8 mouse cellular contexts compared by ENCODE assay signal in genomic region chr9:114026261-114026934, GRCm38 (mm10). TPM values are rescaled to one million over a fixed set of nuclear protein-coding genes. Genes with fewer than 3 reads are reported as not detected.
A peak's percentile ranks its signal among the peaks of the same experiment; 100 is the strongest.
DNase-seq lines count a peak whose midpoint lies in the region; ATAC-seq and TF ChIP-seq lines count a peak whose summit lies in the region.

No protein-coding gene starts in this region.

- TF ChIP-seq CTCF in brain, embryonic 14.5 days (IDR thresholded peaks at IDR 0.05; ENCODE audit: borderline replicate concordance, extremely low read depth, insufficient read depth, insufficient read length), result no peak
- peak; percentile 11; the same call in 1 of the 2 replicates for TF ChIP-seq CTCF in kidney, postnatal 0 days (IDR thresholded peaks at IDR 0.05; ENCODE audit: low read depth)

- peak; percentile 88 for TF ChIP-seq POLR2A in brain, embryonic 14.5 days (IDR thresholded peaks at IDR 0.05; ENCODE audit: borderline replicate concordance, extremely low read depth, insufficient read depth, insufficient read length, poor library complexity, severe bottlenecking)
- TF ChIP-seq POLR2A in myocyte (IDR thresholded peaks at IDR 0.05; ENCODE audit: insufficient read length, low read depth), result peak; percentile 81

- WGBS in heart, embryonic 13.5 days, result under 1% methylated on average over 52 of the region's 52 CpGs
- under 1% methylated on average over 49 of the region's 52 CpGs for WGBS in kidney, postnatal 0 days
- WGBS in liver, embryonic 11.5 days, result under 1% methylated on average over 52 of the region's 52 CpGs

- H3K79me2 ChIP-seq in myocyte (ENCODE audit: control insufficient read depth, insufficient read depth), result peaks cover 41% of the 10 kb centered on the region

- DNase-seq in CD4-positive, CD25-positive, alpha-beta regulatory T cell, adult 2 months (ENCODE audit: low read depth, low spot score), result peak; percentile 83
- peak; percentile 97 for DNase-seq in brain, embryonic 14.5 days (ENCODE audit: low read depth)
- DNase-seq in kidney, postnatal 0 days (ENCODE audit: low spot score), result peak; percentile 84
- peak; percentile 81 for DNase-seq in liver, embryonic 11.5 days (ENCODE audit: low spot score)
- peak; percentile 69 to 83 for DNase-seq in spleen, postnatal 4 days (ENCODE audit: low spot score in 2 of 2)

- peak overlapping the region; percentile 41 for H3ac ChIP-seq in myocyte (ENCODE audit: control insufficient read depth, insufficient read length)

- H3K9me3 ChIP-seq in heart, embryonic 13.5 days, result no peaks in the 10 kb centered on the region
- H3K9me3 ChIP-seq in kidney, postnatal 0 days (replicated peaks; ENCODE audit: low read length), result no peaks in the 10 kb centered on the region
- no peaks in the 10 kb centered on the region for H3K9me3 ChIP-seq in liver, embryonic 11.5 days (ENCODE audit: control insufficient read depth, low read length)

- H3K36me3 ChIP-seq in heart, embryonic 13.5 days, result no peaks in the 10 kb centered on the region
- H3K36me3 ChIP-seq in kidney, postnatal 0 days (ENCODE audit: insufficient read depth, low read length), result no peaks in the 10 kb centered on the region
- H3K36me3 ChIP-seq in liver, embryonic 11.5 days (ENCODE audit: control insufficient read depth, insufficient read depth, low read length), result no peaks in the 10 kb centered on the region
- H3K36me3 ChIP-seq in myocyte (ENCODE audit: control insufficient read depth, insufficient read depth), result no peaks in the 10 kb centered on the region

- H3K4me1 ChIP-seq in heart, embryonic 13.5 days, result peaks cover 12% of the 10 kb centered on the region
- H3K4me1 ChIP-seq in kidney, postnatal 0 days (replicated peaks; ENCODE audit: insufficient read depth, low read length), result peaks cover 4% of the 10 kb centered on the region; the same call in 1 of the 2 replicates
- peaks cover 6% of the 10 kb centered on the region; the same call in 1 of the 2 replicates for H3K4me1 ChIP-seq in liver, embryonic 11.5 days (replicated peaks; ENCODE audit: control insufficient read depth, insufficient read depth, low read length)

- peaks cover 7% of the 10 kb centered on the region for H3K27me3 ChIP-seq in heart, embryonic 13.5 days (replicated peaks)
- H3K27me3 ChIP-seq in kidney, postnatal 0 days (ENCODE audit: insufficient read depth, low read length), result no peaks in the 10 kb centered on the region
- peaks cover 11% of the 10 kb centered on the region for H3K27me3 ChIP-seq in liver, embryonic 11.5 days (replicated peaks; ENCODE audit: control insufficient read depth, insufficient read depth, low read length)
- H3K27me3 ChIP-seq in myocyte (ENCODE audit: control insufficient read depth, insufficient read depth, insufficient read length), result no peaks in the 10 kb centered on the region

- H3K27ac ChIP-seq in heart, embryonic 13.5 days (replicated peaks), result no peak overlapping the region
- no peak overlapping the region for H3K27ac ChIP-seq in kidney, postnatal 0 days
- no peak overlapping the region for H3K27ac ChIP-seq in liver, embryonic 11.5 days (ENCODE audit: low read depth, low read length)

- peak overlapping the region; percentile 88 for H3K4me2 ChIP-seq in heart, embryonic 13.5 days
- peak overlapping the region; percentile 76 for H3K4me2 ChIP-seq in kidney, postnatal 0 days (ENCODE audit: low read length)
- H3K4me2 ChIP-seq in liver, embryonic 11.5 days, result peak overlapping the region; percentile 98
- peak overlapping the region; percentile 83 for H3K4me2 ChIP-seq in myocyte (ENCODE audit: low read depth)

- peak; percentile 74 for ATAC-seq in erythroblast, adult 5-6 weeks (replicated peaks; ENCODE audit: low FRiP score, poor library complexity, severe bottlenecking)
- peak; percentile 86 for ATAC-seq in heart, embryonic 13.5 days (ENCODE audit: extremely low read depth, insufficient number of reproducible peaks, low FRiP score, low TSS enrichment)
- ATAC-seq in kidney, postnatal 0 days (replicated peaks; ENCODE audit: low FRiP score, low read depth), result peak; percentile 96
- peak; percentile 90 for ATAC-seq in liver, embryonic 11.5 days (replicated peaks; ENCODE audit: low FRiP score)

- peak overlapping the region; percentile 67 for H3K4me3 ChIP-seq in heart, embryonic 13.5 days
- H3K4me3 ChIP-seq in kidney, postnatal 0 days (replicated peaks; ENCODE audit: low read depth, low read length), result peak overlapping the region; percentile 47
- H3K4me3 ChIP-seq in liver, embryonic 11.5 days (ENCODE audit: low read depth, low read length), result peak overlapping the region; percentile 67
- H3K4me3 ChIP-seq in myocyte, result peak overlapping the region; percentile 69

- peak overlapping the region; percentile 79 for H3K9ac ChIP-seq in heart, embryonic 13.5 days
- peak overlapping the region; percentile 38; the same call in 1 of the 2 replicates for H3K9ac ChIP-seq in kidney, postnatal 0 days (ENCODE audit: low read depth, low read length)
- peak overlapping the region; percentile 64 for H3K9ac ChIP-seq in liver, embryonic 11.5 days (ENCODE audit: low read depth, low read length)

TF ChIP-seq in myocyte, 11 proteins besides CTCF, POLR2A, EP300 and RAD21:
- TF ChIP-seq USF1 (IDR thresholded peaks at IDR 0.05; ENCODE audit: low read depth), result peak; percentile 91
- TF ChIP-seq REST (IDR thresholded peaks at IDR 0.05; ENCODE audit: insufficient read depth, insufficient read length), result no peak
- peak; percentile 71 for TF ChIP-seq POLR2AphosphoS2 (IDR thresholded peaks at IDR 0.05; ENCODE audit: insufficient read length, low read depth)
- TF ChIP-seq MYOG (IDR thresholded peaks at IDR 0.05; ENCODE audit: control insufficient read depth in 1 of 3, insufficient read depth in 1 of 3, insufficient read length in 2 of 3, low read depth in 2 of 3), result peak in 2 of 3 experiments; percentile 3 to 19
- peak in 2 of 3 experiments; percentile 6 to 31 for TF ChIP-seq MYOD1 (IDR thresholded peaks at IDR 0.05; ENCODE audit: control insufficient read depth in 1 of 3, insufficient read length in 2 of 3, low read depth in 2 of 3)

RNA-seq across cellular contexts. Expression of gene Fbxl2, which starts 19.6 kb away (rescaled TPM):
- 32.4 and 37.1 TPM in 2 replicates for polyA plus RNA-seq in brain, embryonic 14.5 days (2012; rRNA removed)
- total RNA-seq in erythroblast, adult 5-6 weeks (2015; ENCODE audit: low replicate concordance), result 0.21 TPM in 1 of 2 replicates, not detected in the other
- total RNA-seq in erythroblast, adult 5-6 weeks (2017; ENCODE audit: low replicate concordance), result 2.0 TPM in 1 of 2 replicates, not detected in the other
- polyA plus RNA-seq in heart, embryonic 13.5 days (2015; fragmentation: Nextera tagmentation; extraction: Ambion mirVana), result 1.4 and 2.3 TPM in 2 replicates
- 2.8 and 3.4 TPM in 2 replicates for polyA plus RNA-seq in kidney, postnatal 0 days (2015; fragmentation: Nextera tagmentation; extraction: Ambion mirVana)
- 1.8 and 2.0 TPM in 2 replicates for polyA plus RNA-seq in liver, embryonic 11.5 days (2014; fragmentation: Nextera tagmentation; extraction: Ambion mirVana)
- polyA plus RNA-seq in myocyte (2012; fragmentation: generic; extraction: Trizol), result 21.8 TPM

RNA-seq across cellular contexts. Expression of gene Susd5, which starts 30.5 kb away (rescaled TPM):
- 0.15 and 0.22 TPM in 2 replicates for polyA plus RNA-seq in brain, embryonic 14.5 days (2012; rRNA removed)
- total RNA-seq in erythroblast, adult 5-6 weeks (2015; ENCODE audit: low replicate concordance), result not detected in 2 replicates
- not detected in 2 replicates for total RNA-seq in erythroblast, adult 5-6 weeks (2017; ENCODE audit: low replicate concordance)
- 0.17 and 0.20 TPM in 2 replicates for polyA plus RNA-seq in heart, embryonic 13.5 days (2015; fragmentation: Nextera tagmentation; extraction: Ambion mirVana)
- polyA plus RNA-seq in kidney, postnatal 0 days (2015; fragmentation: Nextera tagmentation; extraction: Ambion mirVana), result 0.82 and 0.91 TPM in 2 replicates
- 0.04 and 0.21 TPM in 2 replicates for polyA plus RNA-seq in liver, embryonic 11.5 days (2014; fragmentation: Nextera tagmentation; extraction: Ambion mirVana)
- 2.5 TPM for polyA plus RNA-seq in myocyte (2012; fragmentation: generic; extraction: Trizol)
